Mouse (Mus musculus): ENCODE results near the gene Rab24. TPM values are rescaled to one million over a fixed set of nuclear protein-coding genes. Genes with fewer than 3 reads are reported as not detected.

Gene Rab24
- polyA plus RNA-seq, 1 experiment, result 41.4 TPM

DNA sequence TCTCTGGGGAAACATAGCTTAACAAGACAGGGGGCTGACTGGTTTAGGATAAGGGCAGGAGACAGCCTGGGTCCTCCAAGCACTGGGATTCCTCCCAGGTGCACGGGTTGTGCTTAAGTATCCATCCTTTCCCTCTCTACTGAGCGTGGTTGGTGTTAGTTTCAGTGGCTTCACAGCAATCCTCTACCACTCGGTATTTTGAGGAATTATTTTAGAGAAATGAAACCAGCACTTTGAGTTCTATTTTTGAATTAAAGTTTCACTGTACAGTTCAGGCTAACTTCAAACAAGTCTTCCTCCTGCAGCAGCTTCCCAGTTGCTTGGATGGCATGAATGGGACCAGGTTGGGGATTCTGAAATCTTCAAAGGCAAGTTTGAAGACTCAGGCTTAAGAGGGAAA, 3.4 kb downstream of the Rab24 start:
- H3K4me1 ChIP-seq (ENCODE audit: control insufficient read depth, insufficient read depth, low read length), result no peaks in the 10 kb centered on the region
- no peak for TF ChIP-seq POLR2A (IDR thresholded peaks at IDR 0.05; ENCODE audit: low read depth, low read length)
- no peak for TF ChIP-seq CTCF (IDR thresholded peaks at IDR 0.05; ENCODE audit: borderline replicate concordance, insufficient read depth, low read length)
- H3K27ac ChIP-seq (ENCODE audit: insufficient read depth, low read length), result no peak overlapping the region
- no peak overlapping the region for H3K4me3 ChIP-seq (ENCODE audit: insufficient read depth, low read length)

GRCm38 (mm10) chr13:55314891-55315412, 6.8 kb downstream of the Rab24 start:
- TF ChIP-seq CTCF (IDR thresholded peaks at IDR 0.05; ENCODE audit: borderline replicate concordance, insufficient read depth, low read length) (no peak), POLR2A (IDR thresholded peaks at IDR 0.05; ENCODE audit: low read depth, low read length) (no peak)
- Histone ChIP-seq H3K27ac (ENCODE audit: insufficient read depth, low read length) (no peak overlapping the region), H3K4me1 (ENCODE audit: control insufficient read depth, insufficient read depth, low read length) (no peaks in the 10 kb centered on the region), H3K4me3 (ENCODE audit: insufficient read depth, low read length) (no peak overlapping the region)

DNA sequence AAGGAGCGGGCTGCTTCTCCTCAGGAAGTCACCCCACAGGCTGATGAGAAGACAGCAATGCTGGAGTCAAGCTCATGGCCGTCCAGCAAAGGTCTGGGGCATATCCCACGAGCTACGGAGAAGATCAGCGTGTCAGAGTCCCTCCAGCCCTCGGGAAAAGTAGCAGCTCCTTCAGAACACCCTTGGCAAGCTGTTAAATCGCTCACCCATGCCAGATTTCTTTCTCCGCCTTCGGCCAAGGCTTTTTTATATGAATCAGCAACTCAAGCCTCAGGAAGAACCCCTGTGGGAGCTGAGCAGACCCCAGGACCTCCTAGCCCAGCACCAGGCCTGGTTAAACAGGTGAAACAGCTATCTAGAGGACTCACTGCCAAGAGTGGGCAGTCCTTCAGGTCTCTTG, 8.7 kb downstream of the Rab24 start:
- Histone ChIP-seq H3K27ac (ENCODE audit: insufficient read depth, low read length) (no peak overlapping the region), H3K4me3 (ENCODE audit: insufficient read depth, low read length) (no peak overlapping the region), H3K4me1 (ENCODE audit: control insufficient read depth, insufficient read depth, low read length) (no peaks in the 10 kb centered on the region)
- no peak for TF ChIP-seq CTCF (IDR thresholded peaks at IDR 0.05; ENCODE audit: borderline replicate concordance, insufficient read depth, low read length)
- TF ChIP-seq POLR2A (IDR thresholded peaks at IDR 0.05; ENCODE audit: low read depth, low read length), result no peak

GRCm38 (mm10) chr13:55312028-55312630, 9.6 kb downstream of the Rab24 start:
- Histone ChIP-seq H3K4me3 (ENCODE audit: insufficient read depth, low read length) (no peak overlapping the region), H3K4me1 (ENCODE audit: control insufficient read depth, insufficient read depth, low read length) (no peaks in the 10 kb centered on the region), H3K27ac (ENCODE audit: insufficient read depth, low read length) (no peak overlapping the region)
- TF ChIP-seq CTCF (IDR thresholded peaks at IDR 0.05; ENCODE audit: borderline replicate concordance, insufficient read depth, low read length) (no peak), POLR2A (IDR thresholded peaks at IDR 0.05; ENCODE audit: low read depth, low read length) (no peak)

GRCm38 (mm10) chr13:55300913-55301312, 20.8 kb downstream of the Rab24 start:
- no peak overlapping the region for H3K27ac ChIP-seq (ENCODE audit: insufficient read depth, low read length)
- H3K4me3 ChIP-seq (ENCODE audit: insufficient read depth, low read length), result no peak overlapping the region
- H3K4me1 ChIP-seq (ENCODE audit: control insufficient read depth, insufficient read depth, low read length), result no peaks in the 10 kb centered on the region
- no peak for TF ChIP-seq CTCF (IDR thresholded peaks at IDR 0.05; ENCODE audit: borderline replicate concordance, insufficient read depth, low read length)
- TF ChIP-seq POLR2A (IDR thresholded peaks at IDR 0.05; ENCODE audit: low read depth, low read length), result no peak

DNA sequence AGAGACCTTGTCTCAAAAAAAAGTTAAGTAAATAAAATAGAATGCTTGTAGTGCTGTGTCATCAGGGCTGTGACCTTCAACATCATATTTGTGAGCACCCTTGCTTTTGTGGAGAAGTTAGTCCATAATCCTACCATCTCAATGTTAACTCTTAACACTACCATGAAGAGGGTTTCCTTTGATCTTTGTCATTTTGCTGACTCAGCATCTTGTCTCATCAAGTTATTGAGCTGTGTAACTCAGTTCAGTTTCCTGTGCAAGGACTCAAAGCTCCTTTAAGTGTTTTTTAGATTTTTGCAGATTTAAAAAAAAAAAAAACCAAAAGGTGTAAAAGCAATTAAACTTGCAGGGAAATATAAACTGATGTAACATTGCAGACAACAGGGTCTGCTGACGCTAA, 25.0 kb downstream of the Rab24 start:
- no peak for TF ChIP-seq CTCF (IDR thresholded peaks at IDR 0.05; ENCODE audit: borderline replicate concordance, insufficient read depth, low read length)
- no peak for TF ChIP-seq POLR2A (IDR thresholded peaks at IDR 0.05; ENCODE audit: low read depth, low read length)
- H3K27ac ChIP-seq (ENCODE audit: insufficient read depth, low read length), result no peak overlapping the region
- H3K4me1 ChIP-seq (ENCODE audit: control insufficient read depth, insufficient read depth, low read length), result no peaks in the 10 kb centered on the region
- no peak overlapping the region for H3K4me3 ChIP-seq (ENCODE audit: insufficient read depth, low read length)

DNA sequence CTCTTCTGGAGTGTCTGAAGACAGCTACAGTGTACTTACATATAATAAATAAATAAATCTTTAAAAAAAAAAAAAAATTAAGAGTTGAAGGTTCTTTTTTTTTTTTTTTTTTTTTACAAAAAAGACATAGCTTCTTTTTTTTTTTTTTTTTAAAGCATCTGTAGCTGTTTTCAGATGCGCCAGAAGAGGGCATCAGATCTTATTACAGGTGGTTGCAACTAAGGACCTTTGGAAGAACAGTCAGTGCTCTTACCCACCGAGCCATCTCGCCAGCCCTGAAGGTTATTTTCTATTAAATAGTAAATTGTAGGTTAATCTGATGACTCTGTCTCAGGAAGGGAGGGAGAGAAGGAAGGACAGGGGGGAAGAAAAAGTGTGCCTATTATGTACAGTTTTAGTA, 32.9 kb downstream of the Rab24 start:
- no peak overlapping the region for H3K27ac ChIP-seq (ENCODE audit: insufficient read depth, low read length)
- no peaks in the 10 kb centered on the region for H3K4me1 ChIP-seq (ENCODE audit: control insufficient read depth, insufficient read depth, low read length)
- TF ChIP-seq CTCF (IDR thresholded peaks at IDR 0.05; ENCODE audit: borderline replicate concordance, insufficient read depth, low read length) (no peak), POLR2A (IDR thresholded peaks at IDR 0.05; ENCODE audit: low read depth, low read length) (no peak)
- no peak overlapping the region for H3K4me3 ChIP-seq (ENCODE audit: insufficient read depth, low read length)

DNA sequence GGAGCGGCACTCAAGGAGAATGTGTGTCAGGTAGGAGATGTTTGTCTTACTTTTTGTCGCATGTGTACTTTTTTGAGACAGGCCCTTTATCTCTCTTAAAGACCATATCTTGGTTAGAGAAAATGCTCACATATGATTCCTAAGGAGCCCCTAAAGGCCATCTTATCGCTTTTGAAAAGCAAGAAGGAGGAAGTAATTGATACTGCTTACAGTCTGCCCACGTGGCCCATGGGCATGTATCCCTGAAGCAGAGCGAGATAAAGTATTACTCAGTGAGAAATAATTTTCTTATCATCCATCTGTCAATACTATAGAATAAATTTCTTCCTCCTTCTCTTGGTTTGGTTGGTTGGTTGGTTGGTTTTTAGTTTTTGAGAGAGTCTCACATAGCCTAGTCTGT, 44.1 kb downstream of the Rab24 start:
- TF ChIP-seq CTCF (IDR thresholded peaks at IDR 0.05; ENCODE audit: borderline replicate concordance, insufficient read depth, low read length) (no peak), POLR2A (IDR thresholded peaks at IDR 0.05; ENCODE audit: low read depth, low read length) (no peak)
- Histone ChIP-seq H3K4me1 (ENCODE audit: control insufficient read depth, insufficient read depth, low read length) (no peaks in the 10 kb centered on the region), H3K4me3 (ENCODE audit: insufficient read depth, low read length) (no peak overlapping the region), H3K27ac (ENCODE audit: insufficient read depth, low read length) (no peak overlapping the region)

DNA sequence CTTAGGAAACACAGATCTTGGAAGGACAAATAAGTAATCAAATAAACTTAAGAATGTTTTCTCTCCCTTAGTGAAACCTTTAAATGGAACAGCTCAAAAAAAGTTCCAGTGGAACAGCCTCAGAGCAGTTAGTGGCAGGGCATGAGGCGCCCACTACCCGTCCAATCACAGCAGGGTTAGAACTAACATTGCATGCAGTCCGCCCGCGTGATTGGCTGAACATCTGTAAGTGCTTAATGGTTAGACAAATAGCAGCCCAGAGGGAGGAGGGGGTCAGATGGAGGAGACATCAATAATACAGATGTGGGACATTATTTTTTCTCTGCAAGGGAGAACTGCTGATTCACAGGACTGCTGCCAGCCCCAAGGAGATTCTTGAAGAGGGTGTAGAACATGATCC, 44.5 kb downstream of the Rab24 start:
- Histone ChIP-seq H3K4me3 (ENCODE audit: insufficient read depth, low read length) (no peak overlapping the region), H3K27ac (ENCODE audit: insufficient read depth, low read length) (no peak overlapping the region), H3K4me1 (ENCODE audit: control insufficient read depth, insufficient read depth, low read length) (no peaks in the 10 kb centered on the region)
- TF ChIP-seq POLR2A (IDR thresholded peaks at IDR 0.05; ENCODE audit: low read depth, low read length), result no peak

Other genes with a start within 250 kb of the Rab24 start
- gene Uimc1, start 221.6 kb downstream of the Rab24 start, polyA plus RNA-seq (2011; ENCODE audit: insufficient read length, low read depth, missing spikeins), result 27.9 and 33.2 TPM in 2 replicates
- 22.7 and 26.3 TPM in 2 replicates for gene Zfp346, start 216.6 kb downstream of the Rab24 start, polyA plus RNA-seq (2011; ENCODE audit: insufficient read length, low read depth, missing spikeins)
- gene Gm17617, start 188.4 kb downstream of the Rab24 start, polyA plus RNA-seq (2011; ENCODE audit: insufficient read length, low read depth, missing spikeins), result not detected in 2 replicates
- not detected in 2 replicates for gene Fgfr4, start 169.3 kb downstream of the Rab24 start, polyA plus RNA-seq (2011; ENCODE audit: insufficient read length, low read depth, missing spikeins)
- 73.9 and 86.2 TPM in 2 replicates for gene Nsd1, start 112.2 kb downstream of the Rab24 start, polyA plus RNA-seq (2011; ENCODE audit: insufficient read length, low read depth, missing spikeins)
- 267 and 295 TPM in 2 replicates for gene Prelid1, start 1.4 kb downstream of the Rab24 start, polyA plus RNA-seq (2011; ENCODE audit: insufficient read length, low read depth, missing spikeins)
- gene Mxd3, start 7.9 kb upstream of the Rab24 start, polyA plus RNA-seq (2011; ENCODE audit: insufficient read length, low read depth, missing spikeins), result 9.5 and 19.0 TPM in 2 replicates
- 66.9 and 70.7 TPM in 2 replicates for gene Lman2, start 40.8 kb upstream of the Rab24 start, polyA plus RNA-seq (2011; ENCODE audit: insufficient read length, low read depth, missing spikeins)
- not detected in 2 replicates for gene Rgs14, start 47.8 kb upstream of the Rab24 start, polyA plus RNA-seq (2011; ENCODE audit: insufficient read length, low read depth, missing spikeins)
- gene Slc34a1, start 76.2 kb upstream of the Rab24 start, polyA plus RNA-seq (2011; ENCODE audit: insufficient read length, low read depth, missing spikeins), result not detected in 2 replicates
- gene Pfn3, start 93.3 kb upstream of the Rab24 start, polyA plus RNA-seq (2011; ENCODE audit: insufficient read length, low read depth, missing spikeins), result not detected in 2 replicates
- not detected in 2 replicates for gene F12, start 104.8 kb upstream of the Rab24 start, polyA plus RNA-seq (2011; ENCODE audit: insufficient read length, low read depth, missing spikeins)
- 37.7 and 42.9 TPM in 2 replicates for gene Grk6, start 123.1 kb upstream of the Rab24 start, polyA plus RNA-seq (2011; ENCODE audit: insufficient read length, low read depth, missing spikeins)
- gene Prr7, start 142.3 kb upstream of the Rab24 start, polyA plus RNA-seq (2011; ENCODE audit: insufficient read length, low read depth, missing spikeins), result 2.5 and 4.6 TPM in 2 replicates
- 105 and 139 TPM in 2 replicates for gene Dbn1, start 166.2 kb upstream of the Rab24 start, polyA plus RNA-seq (2011; ENCODE audit: insufficient read length, low read depth, missing spikeins)
- gene Pdlim7, start 191.7 kb upstream of the Rab24 start, polyA plus RNA-seq (2011; ENCODE audit: insufficient read length, low read depth, missing spikeins), result 132 and 179 TPM in 2 replicates
- 0.60 and 0.79 TPM in 2 replicates for gene Dok3, start 207.3 kb upstream of the Rab24 start, polyA plus RNA-seq (2011; ENCODE audit: insufficient read length, low read depth, missing spikeins)
- gene Ddx41, start 214.7 kb upstream of the Rab24 start, polyA plus RNA-seq (2011; ENCODE audit: insufficient read length, low read depth, missing spikeins), result 23.9 and 26.2 TPM in 2 replicates
- 20.9 and 24.5 TPM in 2 replicates for gene Fam193b, start 249.2 kb upstream of the Rab24 start, polyA plus RNA-seq (2011; ENCODE audit: insufficient read length, low read depth, missing spikeins)

Measured in embryonic fibroblast, embryonic 13.5 days (primary cell).